Mouse (Mus musculus): ENCODE measurements around the gene Fbxo44. TPM values are rescaled to one million over a fixed set of nuclear protein-coding genes. Genes with fewer than 3 reads are reported as not detected.
A peak's percentile ranks its signal among the peaks of the same experiment; 100 is the strongest.

Fbxo44 gene
- total RNA-seq, 2 experiments from 2014 or later: 14.1 to 21.4 TPM

DNA sequence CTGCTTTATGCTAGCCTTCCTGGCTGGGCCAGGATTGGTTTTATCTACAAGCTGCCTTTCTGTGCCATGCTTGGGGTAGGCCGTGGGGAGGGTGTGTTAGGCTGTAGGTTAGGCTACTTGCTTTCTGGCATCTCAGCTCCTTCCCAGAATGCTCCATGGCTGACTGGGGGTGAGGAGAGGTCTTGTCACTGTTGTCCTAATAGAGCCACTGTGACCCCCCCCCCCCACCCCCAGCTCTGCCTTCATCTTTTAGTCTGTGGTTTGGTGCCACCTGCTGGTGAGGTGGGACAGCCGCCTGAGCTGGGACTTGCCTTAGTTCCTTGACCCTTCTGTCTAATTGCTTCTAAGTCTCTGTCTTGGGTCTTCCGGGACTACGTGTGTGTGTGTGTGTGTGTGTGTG, 6.7 kb upstream of the Fbxo44 start:
- DNase-seq (ENCODE audit: low spot score in 2 of 2): peak; percentile 62 to 79

DNA sequence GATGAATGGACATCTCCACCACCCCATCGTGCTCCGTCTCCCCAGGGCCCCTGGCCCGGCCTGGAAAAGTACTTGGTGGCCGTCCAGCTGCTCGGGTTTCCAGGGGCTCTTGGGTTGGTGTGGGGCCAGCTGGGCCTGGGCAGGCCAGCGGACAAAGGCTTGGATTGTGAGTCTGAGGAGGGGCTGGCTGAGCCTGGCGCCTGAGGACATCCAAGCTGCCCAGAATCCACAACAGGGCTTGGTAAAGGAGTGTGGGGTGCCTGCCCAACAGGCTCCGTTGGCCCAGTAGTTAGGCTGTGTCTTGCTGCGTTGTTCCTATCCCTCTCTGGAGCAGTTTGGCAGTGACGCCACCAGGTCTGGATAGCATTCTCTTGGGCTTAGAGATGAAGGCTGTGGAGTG, 6.1 kb upstream of the Fbxo44 start:
- no peak for DNase-seq (ENCODE audit: low spot score in 2 of 2)

DNA sequence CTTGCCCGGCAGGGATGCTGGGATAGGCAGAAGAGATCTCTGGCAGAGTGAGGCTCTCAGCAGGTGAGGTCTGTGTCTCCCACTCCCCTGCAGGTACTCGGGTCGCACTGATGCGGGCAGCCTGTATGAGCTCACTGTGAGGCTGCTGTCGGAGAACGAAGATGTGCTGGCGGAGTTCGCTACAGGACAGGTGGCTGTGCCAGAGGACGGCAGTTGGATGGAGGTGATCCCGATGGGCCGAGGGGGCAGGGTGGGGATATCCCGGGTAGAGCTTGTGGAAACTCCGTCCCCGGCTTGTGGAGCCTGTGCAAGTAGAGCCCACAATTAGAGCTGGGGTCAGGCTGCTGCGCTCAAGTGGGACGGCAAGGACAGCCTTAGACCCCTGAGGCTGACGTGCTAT, 5.3 kb upstream of the Fbxo44 start:
- no peak for DNase-seq (ENCODE audit: low spot score in 2 of 2)

DNA sequence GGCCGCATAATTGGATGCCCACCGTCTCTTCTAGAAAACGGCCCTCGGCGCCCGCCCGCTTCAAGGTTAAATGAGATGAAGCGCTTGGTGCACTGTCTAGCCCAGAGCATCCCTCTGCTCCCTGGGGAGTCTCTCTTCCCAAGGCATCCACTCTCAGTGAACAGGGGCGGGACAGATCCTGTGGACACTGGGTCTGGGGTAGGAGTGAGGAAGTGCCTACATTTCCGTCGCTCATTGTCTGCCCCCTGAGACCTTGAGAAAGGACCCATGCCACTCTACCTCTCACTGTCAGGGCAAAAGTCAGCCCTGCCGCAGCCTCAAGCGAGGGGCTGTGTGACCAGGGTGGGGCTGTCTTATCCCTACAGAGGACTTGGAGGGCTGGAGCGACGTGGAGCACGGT, 4.2 kb upstream of the Fbxo44 start:
- DNase-seq (ENCODE audit: low spot score in 2 of 2): no peak

DNA sequence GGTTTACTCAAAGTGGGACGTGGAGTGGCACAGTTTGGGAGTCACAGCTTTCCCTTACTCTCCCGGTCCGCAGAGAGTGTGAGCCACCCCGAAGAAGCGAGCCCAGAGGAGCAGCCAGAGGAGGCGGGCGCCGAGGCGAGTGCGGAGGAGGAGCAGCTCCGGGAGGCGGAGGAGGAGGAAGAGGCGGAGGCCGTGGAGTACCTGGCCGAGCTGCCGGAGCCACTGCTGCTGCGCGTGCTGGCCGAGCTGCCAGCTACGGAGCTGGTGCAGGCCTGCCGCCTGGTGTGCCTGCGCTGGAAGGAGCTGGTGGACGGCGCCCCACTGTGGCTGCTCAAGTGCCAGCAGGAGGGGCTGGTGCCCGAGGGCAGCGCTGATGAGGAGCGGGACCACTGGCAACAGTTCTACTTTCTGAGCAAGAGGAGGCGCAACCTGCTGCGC, 3.7 kb upstream of the Fbxo44 start:
- DNase-seq (ENCODE audit: low spot score in 2 of 2): peak; percentile 68 to 73

DNA sequence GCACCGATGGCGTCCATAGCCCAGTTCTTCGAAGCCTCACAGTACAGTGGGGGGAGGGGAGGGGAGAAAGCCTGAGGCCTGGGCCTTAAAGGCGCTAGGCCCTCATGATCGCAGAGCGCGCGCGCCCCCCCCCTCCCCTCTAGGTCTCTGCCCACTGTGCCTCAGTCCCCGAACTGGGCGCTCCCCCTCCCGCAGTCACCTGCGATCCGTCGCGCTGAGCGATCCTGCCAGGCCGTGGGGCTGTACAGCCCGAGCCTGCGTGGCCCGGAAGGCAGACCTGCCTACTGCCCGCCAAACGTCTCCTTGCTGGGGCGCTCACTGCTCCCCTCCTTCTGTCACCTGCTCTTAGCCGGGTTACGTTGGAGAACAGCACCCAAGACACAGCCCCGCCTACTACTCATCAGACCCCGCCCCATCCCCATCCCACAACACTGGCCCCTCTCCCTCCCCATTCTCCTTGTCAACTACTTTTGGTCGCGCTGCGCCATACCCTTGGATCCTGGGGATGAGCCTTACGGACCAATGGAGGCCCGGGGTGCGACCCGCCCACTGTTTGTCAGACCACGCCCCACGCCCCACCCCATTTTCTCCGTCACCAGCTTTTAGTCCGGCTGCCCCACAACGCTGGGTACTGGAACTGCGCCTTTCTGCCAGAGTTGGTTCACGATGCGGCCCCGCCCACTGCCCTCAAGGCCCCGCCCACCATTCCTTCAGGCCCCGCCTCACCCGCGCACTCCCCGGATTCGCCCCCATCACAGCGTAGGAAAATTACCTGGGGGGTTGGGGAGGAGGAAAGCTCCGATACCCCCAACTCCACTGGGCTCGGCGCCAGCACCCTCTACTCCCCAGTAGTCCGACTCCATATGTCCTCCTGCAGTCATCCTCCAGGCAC, 492 bp downstream of the Fbxo44 start:
- DNase-seq (ENCODE audit: low spot score in 2 of 2): peak; percentile 91 to 95

DNA sequence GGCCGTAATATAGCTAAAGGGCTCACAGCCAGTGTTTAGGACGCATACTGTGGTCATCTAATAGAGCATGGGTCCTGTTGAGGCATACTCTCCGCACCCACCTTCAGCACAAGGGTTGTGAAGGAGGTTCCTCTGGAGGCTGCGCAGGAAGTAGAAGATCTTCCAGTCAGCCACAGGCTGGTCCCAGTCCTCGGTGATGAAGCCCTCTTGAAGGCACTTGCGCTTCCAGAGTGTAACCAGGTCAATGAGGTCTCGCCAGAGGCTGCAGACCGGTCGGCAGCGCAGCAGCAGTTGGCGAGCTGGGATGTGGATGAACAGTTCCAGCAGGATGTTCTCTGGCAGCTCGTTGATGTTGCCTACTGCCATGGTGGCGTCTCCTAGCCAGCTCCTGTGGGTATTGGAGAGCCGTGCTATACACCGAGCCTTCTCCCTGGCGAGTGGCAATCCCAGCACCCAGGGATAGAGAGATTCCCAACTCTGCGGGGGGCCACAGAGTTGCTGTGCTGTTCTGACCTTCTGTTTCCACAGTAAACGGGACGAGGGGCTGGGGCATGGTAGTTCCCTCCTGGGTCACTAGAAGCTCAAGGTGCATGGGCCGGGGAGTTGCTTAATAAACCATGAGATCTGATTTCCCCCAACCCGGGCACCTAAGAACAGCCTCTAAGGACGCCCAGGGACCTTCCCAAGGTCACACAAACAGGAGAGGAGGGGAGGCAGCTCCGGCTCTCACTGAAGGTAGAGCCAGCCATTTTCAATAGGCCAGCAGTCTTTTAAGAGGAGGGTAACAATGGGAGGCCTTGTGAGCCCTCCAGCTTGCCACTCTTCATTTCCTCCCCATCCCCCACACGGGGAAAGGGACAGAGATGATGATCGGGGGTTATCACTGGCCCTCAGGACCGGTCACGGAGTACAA, 1.6 kb downstream of the Fbxo44 start:
- no peak for DNase-seq (ENCODE audit: low spot score in 2 of 2)

DNA sequence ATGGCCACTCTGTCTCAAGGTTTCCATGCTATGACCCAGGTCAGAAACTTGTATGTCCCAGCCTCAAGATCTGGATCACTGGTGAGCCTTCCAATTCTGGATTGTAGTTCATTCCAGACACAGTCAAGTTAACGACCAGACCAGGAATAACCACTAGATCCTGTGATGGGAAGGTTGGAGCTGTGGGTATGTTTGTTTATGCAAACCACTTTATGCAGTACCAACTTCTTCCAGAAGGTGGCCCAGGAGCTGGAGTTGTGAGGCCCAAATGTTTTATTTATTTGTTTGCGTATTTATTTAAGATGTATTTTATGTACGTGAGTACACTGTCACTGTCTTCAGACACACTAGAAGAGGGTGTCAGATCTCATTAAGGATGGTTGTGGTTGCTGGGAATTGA, 5.3 kb downstream of the Fbxo44 start:
- peak in 1 of 2 experiments; percentile 41 for DNase-seq (ENCODE audit: low spot score in 2 of 2)

DNA sequence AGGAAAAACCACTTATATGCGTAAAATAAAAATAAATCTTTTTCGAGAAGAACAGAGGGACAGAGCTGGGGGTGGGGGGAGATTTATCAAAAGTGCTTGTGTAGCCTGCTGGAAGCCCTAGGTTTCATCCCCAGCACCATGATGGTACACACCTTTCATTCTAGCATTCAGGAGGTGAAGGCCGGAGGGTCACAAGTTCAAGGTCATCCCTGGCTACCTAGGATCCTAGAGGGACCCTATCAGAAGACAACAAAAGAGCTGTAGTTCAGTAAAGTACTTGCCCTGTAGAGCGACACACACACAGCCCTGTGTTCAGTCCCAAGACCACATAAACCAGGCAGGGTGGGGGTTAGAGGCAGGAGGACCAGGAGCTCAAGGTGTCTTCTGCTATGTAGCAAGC, 6.3 kb downstream of the Fbxo44 start:
- DNase-seq (ENCODE audit: low spot score in 2 of 2): no peak

DNA sequence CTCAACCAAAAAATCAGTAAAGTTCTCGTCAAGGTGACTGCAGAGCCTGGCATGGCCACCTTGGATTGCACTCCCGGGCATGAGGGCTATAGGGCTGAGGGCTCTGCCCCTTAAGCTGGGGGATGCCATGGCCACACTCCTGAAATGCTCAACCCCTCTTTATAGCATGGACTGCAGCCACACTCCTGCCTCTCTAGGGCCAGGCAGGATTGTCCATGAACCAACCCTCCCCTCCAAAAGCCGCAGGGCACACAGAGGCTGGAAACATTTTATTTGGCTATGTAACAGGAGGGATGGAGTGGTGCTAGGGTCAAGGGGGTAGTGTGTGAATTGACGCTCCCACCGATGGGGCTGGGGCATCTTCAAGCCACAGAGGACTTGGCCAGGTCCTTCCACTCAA, 7.7 kb downstream of the Fbxo44 start:
- DNase-seq (ENCODE audit: low spot score in 2 of 2): no peak

DNA sequence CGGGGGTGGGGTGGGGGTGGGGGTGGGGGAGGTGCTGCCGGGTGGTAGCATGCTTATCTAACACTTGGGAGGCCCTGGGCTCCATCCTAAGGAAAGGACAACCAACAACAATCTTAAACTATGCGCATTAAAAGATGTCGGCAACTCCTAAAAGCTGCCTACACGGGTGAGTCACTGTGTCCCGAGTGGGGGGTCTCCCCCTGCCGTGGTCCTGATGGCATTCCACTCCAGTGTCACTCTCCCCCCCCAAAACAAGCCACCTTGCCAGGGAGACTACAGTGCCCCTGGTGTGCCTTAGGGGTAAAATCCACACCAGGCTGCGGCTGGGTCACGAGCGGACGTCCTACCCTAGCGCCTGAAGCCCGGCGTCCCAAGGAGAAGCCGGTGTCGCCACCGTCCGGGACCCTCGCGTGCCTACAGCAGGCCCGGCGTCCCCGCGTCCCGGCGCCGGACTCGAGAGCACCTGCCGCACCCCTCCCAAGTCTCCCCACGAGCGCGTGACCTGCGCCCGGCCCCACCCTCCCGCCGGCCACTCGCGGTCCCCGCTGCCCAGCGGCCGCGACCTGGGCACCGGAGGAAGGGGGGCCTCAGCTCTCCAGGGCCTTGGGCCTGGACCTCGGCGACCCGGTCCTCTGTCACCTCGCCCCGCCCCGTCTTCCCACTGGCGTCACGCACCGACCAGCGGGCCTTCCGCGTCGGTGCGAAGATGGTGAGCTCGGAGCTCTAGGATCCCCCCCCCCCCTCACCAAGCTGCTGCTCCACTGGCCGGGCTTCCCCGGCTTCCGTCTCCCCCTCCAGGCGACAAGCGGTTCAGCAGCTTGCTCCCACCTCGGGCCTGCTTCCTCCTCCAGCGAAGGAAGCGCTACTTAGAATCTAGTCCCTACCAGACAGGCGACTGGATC, 8.8 kb downstream of the Fbxo44 start, which contains the start of gene Fbxo6:
Gene Fbxo6, minus strand, starts transcription at position 874 of the 902 bp plus-strand sequence.
- peak; percentile 82 to 84 for DNase-seq (ENCODE audit: low spot score in 2 of 2)

DNA sequence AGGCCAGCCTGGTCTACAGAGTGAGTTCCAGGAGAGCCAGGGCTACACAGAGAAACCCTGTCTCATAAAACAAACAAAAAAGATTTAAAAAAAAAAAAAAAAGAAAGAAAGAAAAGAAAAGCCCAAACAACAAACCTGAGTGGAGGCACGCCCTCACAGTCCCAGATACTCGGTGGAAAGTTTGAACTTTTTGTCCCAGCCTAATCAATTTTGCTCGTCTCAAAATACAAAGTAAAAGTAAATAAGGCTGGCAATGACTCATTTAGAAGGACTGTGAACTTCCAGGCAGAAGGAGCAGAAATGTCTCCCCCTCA, 9.4 kb downstream of the Fbxo44 start:
- DNase-seq (ENCODE audit: low spot score in 2 of 2): no peak

DNA sequence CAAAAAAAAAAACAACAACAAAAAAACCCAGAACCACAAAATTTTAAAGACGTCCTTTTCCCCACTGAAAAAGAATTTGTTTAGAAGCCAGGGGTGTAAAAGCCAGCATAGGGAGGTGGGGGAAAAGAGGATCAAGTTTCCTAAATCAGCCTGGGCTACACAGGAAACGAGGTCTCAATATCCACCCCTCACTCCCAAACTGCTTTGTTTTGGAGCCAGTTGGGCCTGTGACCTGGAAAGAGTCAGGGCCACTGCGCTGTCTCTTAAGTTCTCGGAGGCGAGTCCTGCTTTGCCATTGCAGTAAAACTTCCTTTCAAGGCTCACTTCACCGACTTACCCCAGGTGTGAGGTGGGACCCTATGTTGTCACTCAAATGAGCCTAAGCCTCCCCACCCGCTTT, 10.0 kb downstream of the Fbxo44 start:
- no peak for DNase-seq (ENCODE audit: low spot score in 2 of 2)

DNA sequence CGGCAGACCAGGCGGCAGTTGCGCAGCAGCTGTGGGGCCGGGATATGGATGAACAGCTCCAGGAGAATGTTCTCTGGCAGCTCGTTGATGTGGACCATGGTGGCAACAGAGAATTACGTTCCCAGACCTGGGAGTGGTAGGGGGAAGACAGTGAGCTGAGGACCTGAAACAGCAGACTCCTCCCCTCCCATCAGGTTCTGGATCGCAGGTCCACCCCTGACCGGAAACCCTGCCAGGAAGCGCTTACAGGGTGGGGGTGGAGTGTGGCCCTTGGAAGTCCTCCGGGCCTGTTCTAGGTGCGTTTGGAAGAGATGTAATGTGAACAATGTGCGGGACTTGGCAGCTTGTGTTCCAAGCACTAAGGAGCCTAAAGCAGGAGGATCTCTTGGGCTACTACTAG, 10.7 kb downstream of the Fbxo44 start:
- DNase-seq (ENCODE audit: low spot score in 2 of 2): no peak

DNA sequence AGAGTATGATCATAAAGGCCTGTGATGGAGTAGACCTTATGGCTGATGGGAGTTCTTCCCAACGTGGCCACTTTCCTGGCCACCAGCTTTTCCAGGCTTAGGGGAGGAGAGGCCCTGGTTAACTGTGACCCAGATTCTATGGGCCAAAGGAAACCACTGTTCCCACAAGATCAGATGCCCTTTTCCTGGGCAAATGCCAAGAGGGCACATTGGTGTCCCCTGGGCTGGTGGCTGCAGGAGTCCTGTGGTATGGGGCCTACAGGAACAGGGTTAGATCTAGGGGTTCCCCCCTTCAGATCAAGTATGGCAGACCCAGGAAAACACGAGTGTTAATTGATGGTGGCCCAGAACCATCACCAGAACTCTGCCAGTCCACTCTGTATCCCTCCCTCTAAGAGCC, 12.6 kb downstream of the Fbxo44 start:
- no peak for DNase-seq (ENCODE audit: low spot score in 2 of 2)

DNA sequence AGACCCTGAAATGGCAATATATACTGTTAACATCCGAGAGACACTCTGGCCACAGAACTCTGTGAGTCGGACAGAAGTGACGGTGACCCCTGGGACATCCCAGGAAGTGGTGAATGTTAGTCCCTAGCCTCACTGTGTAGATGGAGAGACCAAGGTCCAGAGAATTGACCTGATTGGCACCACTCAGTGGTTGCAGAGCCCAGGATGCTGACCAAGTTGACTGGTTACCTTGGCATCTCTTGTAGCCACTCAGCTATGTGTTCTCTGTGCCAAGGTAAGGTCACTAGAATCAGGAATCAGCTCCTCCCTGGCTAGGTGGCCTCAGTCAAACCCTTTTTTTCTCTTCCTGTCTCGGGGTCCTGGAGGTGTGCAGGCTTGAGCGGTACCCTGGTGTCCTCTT, 16.6 kb downstream of the Fbxo44 start:
- no peak for DNase-seq (ENCODE audit: low spot score in 2 of 2)

DNA sequence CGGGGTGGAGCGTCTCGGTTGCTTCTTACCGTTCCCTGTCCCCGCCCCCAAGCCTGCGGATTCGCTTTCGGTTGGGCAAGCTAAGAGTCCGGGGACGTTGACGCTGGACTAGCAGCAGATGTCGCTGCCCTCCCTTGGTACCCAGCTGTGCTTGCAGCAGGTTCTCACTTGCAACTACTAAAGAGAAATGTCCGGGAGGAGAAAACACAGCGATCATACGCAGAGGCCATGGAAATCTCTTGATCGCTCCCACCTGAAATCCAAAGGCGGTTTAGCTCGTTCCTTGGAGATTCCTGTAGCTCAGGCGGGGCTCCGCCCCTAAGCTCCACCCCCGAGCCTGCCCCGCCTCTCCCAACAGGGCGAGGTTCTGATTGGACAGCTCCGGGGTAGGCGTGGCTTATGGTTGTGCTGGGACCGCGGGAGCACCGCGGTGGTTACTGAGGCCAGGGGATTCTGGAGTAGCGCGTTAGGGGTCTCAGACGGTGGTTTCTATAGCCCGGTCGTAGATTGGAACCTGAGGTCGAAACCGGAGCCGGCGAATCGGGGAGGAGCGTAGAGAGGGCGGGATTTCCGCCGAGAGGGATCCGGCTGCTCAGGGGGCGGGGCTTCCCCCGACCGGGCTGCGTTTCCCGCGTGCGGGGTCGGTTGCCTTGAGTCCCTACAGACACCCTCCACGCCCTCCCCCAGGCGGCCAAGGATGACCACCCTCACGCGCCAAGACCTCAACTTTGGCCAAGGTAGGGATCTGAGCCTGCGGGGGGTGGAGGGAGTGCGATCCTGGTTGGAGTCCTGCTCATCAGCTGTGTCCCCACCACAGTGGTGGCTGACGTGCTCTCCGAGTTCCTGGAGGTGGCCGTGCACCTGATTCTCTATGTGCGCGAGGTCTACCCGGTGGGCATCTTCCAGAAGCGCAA, 19.9 kb downstream of the Fbxo44 start:
- peak; percentile 88 to 92 for DNase-seq (ENCODE audit: low spot score in 2 of 2)

DNA sequence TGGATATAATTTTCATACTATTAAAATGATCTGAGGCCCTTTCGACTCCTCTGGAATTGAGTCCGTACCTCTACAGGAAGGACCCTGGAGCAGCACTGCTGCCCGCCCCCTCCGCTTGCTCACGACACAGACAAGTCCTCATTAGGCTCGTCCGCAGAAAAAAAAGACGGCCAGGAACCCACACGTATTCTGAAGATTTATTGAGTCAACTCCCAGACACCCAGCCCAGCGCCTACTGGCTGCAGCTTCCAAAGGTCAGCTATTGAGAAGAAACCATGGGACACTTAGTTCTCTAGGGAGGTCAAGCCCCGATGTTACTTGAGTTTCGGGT, 20.6 kb downstream of the Fbxo44 start:
- no peak for DNase-seq (ENCODE audit: low spot score in 2 of 2)

DNA sequence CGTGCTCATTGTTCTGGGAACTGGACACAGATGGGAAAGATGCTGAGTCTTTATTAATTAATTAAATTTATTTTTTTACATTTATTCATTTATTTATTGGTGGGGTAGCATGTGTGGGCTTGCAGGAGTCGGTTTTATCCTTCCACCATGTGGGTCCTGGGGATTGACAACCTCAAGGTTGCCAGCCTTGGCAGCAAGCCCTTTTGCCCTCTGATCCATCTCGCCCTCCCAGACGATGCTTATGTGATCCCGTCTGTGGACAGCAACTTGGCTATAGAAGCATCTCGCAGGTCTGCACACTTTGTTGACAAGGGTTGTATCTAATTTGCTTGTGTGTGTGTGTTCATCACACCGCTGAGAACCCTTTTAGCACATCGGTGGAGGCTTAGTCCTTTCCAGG, 22.8 kb downstream of the Fbxo44 start:
- DNase-seq (ENCODE audit: low spot score in 2 of 2): no peak

DNA sequence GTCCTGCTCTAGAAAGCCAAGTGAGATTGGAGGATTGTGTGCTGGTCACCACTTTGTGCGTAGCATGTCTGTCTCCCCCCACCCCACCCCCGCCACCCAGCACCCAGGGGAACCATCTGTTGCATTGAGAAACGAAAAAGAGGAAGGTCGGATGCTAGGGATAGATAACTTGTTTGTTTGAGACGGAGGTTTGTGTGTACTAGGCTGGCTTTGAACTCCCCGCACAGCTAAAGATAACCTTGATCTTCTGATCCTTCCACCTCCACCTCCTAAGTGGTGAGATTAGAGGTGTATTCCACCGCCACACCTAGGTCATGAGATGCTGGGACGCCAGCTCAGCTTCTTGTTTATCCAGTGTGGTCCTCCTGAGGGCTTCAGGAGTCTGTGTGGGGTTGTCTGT, 25.3 kb downstream of the Fbxo44 start:
- no peak for DNase-seq (ENCODE audit: low spot score in 2 of 2)
